Comparison of ENCODE assay signal across 8 mouse cellular contexts in the genomic region with DNA sequence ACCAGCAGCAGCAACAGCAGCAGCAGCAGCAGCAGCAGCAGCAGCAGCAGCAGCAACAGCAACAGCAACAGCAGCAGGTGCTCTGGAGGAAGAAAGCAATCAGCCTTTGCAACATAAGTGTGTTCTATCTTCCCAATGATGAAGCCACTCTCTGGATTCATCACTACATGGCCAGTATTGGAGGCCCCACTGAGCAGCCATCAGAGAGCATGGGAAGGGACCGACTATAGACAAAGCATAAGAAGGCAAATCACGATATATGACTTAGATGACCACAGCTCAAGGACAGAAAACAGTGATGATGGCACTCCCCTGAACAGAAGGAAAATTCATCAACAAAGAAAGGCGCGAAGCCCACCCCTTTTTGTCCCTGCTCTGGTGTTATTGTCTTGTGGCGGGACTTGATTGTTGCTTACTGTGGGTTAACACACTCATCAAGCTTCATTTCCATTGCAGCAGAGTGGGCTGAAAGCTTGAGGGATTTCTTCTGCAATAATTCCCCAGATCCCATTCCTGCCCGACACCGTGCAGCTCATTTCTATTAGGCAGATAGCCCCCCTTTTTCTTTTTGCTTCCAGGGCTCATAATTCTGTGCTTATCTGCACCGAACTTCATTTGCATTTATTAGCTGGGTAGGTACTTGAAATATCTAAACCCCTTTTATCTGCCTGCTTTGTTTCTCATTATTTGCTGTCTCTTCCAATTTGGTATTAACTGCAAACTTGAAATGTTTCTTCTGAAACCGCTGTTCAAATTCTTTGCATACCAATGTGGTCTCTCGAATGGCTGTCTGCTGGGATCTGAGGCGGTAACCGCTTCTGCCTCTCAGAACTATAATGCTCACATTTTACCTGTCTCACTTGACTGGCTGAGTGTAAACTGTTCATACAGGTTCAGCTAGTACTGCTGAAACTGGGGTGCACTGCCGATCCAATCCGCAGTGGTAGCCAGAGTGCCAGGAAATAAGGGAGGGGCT.
A peak's percentile ranks its signal among the peaks of the same experiment; 100 is the strongest.
DNase-seq lines count a peak whose midpoint lies in the region; ATAC-seq lines count a peak whose summit lies in the region.

No protein-coding gene starts in this region.

- no peak for DNase-seq in heart, adult 8-10 months (ENCODE audit: low spot score)
- peak; percentile 87 for DNase-seq in Muller cell, postnatal 12 days (ENCODE audit: inconsistent ontology term)
- DNase-seq in adrenal gland, postnatal 36 days: no peak
- no peak for DNase-seq in gastrocnemius, postnatal 4 days (ENCODE audit: low spot score in 2 of 2)
- DNase-seq in lung, postnatal 14 days: no peak

- no peak for ATAC-seq in heart, embryonic 15.5 days (replicated peaks; ENCODE audit: insufficient number of reproducible peaks, insufficient read depth, low FRiP score, low read depth)
- ATAC-seq in embryonic facial prominence, embryonic 15.5 days (ENCODE audit: insufficient number of reproducible peaks, low FRiP score, low TSS enrichment, low read depth): no peak; the same call in 1 of the 2 replicates
- ATAC-seq in limb, embryonic 13.5 days (ENCODE audit: low FRiP score, low read depth): 0 out of 2 replicates have a peak, but pooled peaks have one; percentile 42

- WGBS in heart, embryonic 15.5 days: 54% methylated on average over 14 of the region's 14 CpGs
- 39% methylated on average over 14 of the region's 14 CpGs for WGBS in embryonic facial prominence, embryonic 15.5 days
- WGBS in limb, embryonic 13.5 days: 51% methylated on average over 14 of the region's 14 CpGs

- no peaks in the 10 kb centered on the region for H3K36me3 ChIP-seq in heart, embryonic 15.5 days
- H3K36me3 ChIP-seq in embryonic facial prominence, embryonic 15.5 days: no peaks in the 10 kb centered on the region
- no peaks in the 10 kb centered on the region for H3K36me3 ChIP-seq in limb, embryonic 13.5 days

- H3K27ac ChIP-seq in heart, embryonic 15.5 days: no peak overlapping the region
- H3K27ac ChIP-seq in embryonic facial prominence, embryonic 15.5 days (replicated peaks): no peak overlapping the region
- no peak overlapping the region for H3K27ac ChIP-seq in limb, embryonic 13.5 days

- H3K9me3 ChIP-seq in heart, embryonic 15.5 days (replicated peaks): no peaks in the 10 kb centered on the region
- no peaks in the 10 kb centered on the region for H3K9me3 ChIP-seq in embryonic facial prominence, embryonic 15.5 days (replicated peaks)
- H3K9me3 ChIP-seq in limb, embryonic 13.5 days: no peaks in the 10 kb centered on the region

- H3K4me2 ChIP-seq in heart, embryonic 15.5 days: peak overlapping the region; percentile 2; the same call in 1 of the 2 replicates
- H3K4me2 ChIP-seq in embryonic facial prominence, embryonic 15.5 days (replicated peaks): peak overlapping the region; percentile 25; the same call in 1 of the 2 replicates
- H3K4me2 ChIP-seq in limb, embryonic 13.5 days (replicated peaks): peak overlapping the region; percentile 2; the same call in 1 of the 2 replicates

- H3K4me1 ChIP-seq in heart, embryonic 15.5 days (replicated peaks): peaks cover 5% of the 10 kb centered on the region
- peaks cover 12% of the 10 kb centered on the region; the same call in 1 of the 2 replicates for H3K4me1 ChIP-seq in embryonic facial prominence, embryonic 15.5 days
- peaks cover 28% of the 10 kb centered on the region for H3K4me1 ChIP-seq in limb, embryonic 13.5 days

- no peak overlapping the region for H3K4me3 ChIP-seq in heart, embryonic 15.5 days
- H3K4me3 ChIP-seq in embryonic facial prominence, embryonic 15.5 days (replicated peaks): no peak overlapping the region
- H3K4me3 ChIP-seq in limb, embryonic 13.5 days: no peak overlapping the region

- no peak overlapping the region for H3K9ac ChIP-seq in heart, embryonic 15.5 days
- H3K9ac ChIP-seq in embryonic facial prominence, embryonic 15.5 days: no peak overlapping the region
- no peak overlapping the region for H3K9ac ChIP-seq in limb, embryonic 13.5 days

- no peaks in the 10 kb centered on the region for H3K27me3 ChIP-seq in heart, embryonic 15.5 days
- H3K27me3 ChIP-seq in embryonic facial prominence, embryonic 15.5 days: no peaks in the 10 kb centered on the region
- H3K27me3 ChIP-seq in limb, embryonic 13.5 days: no peaks in the 10 kb centered on the region
